Mouse (Mus musculus) liver, adult 2 months (tissue): ENCODE data around the gene Nkain2. TPM values are rescaled to one million over a fixed set of nuclear protein-coding genes. Genes with fewer than 3 reads are reported as not detected.

Source experiments
- DNase-seq: peaks from one replicate; pipeline ENCODE4 v3.0.0-alpha.2; 2011; ENCODE audit warnings: low read depth, low spot score; ENCODE audit errors: extremely low read depth
- H3K27ac ChIP-seq: fragments of 200-500 bp; replicated peaks from 2 replicates; pipeline ENCODE4 v1.5.1; 2012; ENCODE audit warnings: low read depth, mild to moderate bottlenecking, control low read depth, inconsistent platforms, low read length; ENCODE audit not compliant: insufficient read depth
- H3K27me3 ChIP-seq: fragments of 200-500 bp; 2 replicates; pipeline ENCODE4 v1.6.1; 2012; ENCODE audit warnings: mild to moderate bottlenecking, moderate library complexity, low read length, inconsistent platforms; ENCODE audit not compliant: control insufficient read depth, insufficient read depth
- H3K36me3 ChIP-seq: fragments of 200-500 bp; 2 replicates; pipeline ENCODE4 v1.6.1; 2012; ENCODE audit warnings: low read length, inconsistent platforms; ENCODE audit not compliant: control insufficient read depth, insufficient read depth
- H3K4me1 ChIP-seq: fragments of 200-500 bp; 2 replicates; pipeline ENCODE4 v1.6.1; 2011; ENCODE audit warnings: low read length; ENCODE audit not compliant: control insufficient read depth, insufficient read depth
- H3K4me3 ChIP-seq: fragments of 200-500 bp; 2 replicates; pipeline ENCODE4 v1.5.1; 2011; ENCODE audit warnings: low read depth, mild to moderate bottlenecking, control low read depth, low read length, moderate library complexity; ENCODE audit not compliant: insufficient read depth
- H3K79me2 ChIP-seq: fragments of 200-500 bp; 2 replicates; pipeline ENCODE4 v1.6.1; 2012; ENCODE audit warnings: inconsistent platforms, mild to moderate bottlenecking, low read length, moderate library complexity; ENCODE audit not compliant: control insufficient read depth, insufficient read depth
- H3K9ac ChIP-seq: fragments of 200-500 bp; 2 replicates; pipeline ENCODE4 v1.6.1; 2012; ENCODE audit warnings: low read depth, mild to moderate bottlenecking, control low read depth, inconsistent platforms, low read length
- CTCF ChIP-seq: fragments of 200-500 bp; IDR thresholded peaks from 2 replicates; pipeline ENCODE4 v1.5.1; 2011; ENCODE audit warnings: low read depth, low read length, control low read depth
- POLR2A ChIP-seq: fragments of 200-500 bp; IDR thresholded peaks from 2 replicates; pipeline ENCODE4 v1.6.1; 2011; ENCODE audit warnings: low read length, control low read depth; ENCODE audit not compliant: insufficient read depth; ENCODE audit errors: extremely low read depth
- WGBS: fragments of 180-500 bp; shearing (Covaris S2); methylation state at CpG from one replicate; pipeline ENCODE4 v1.1.7; 2018; 5-methylcytosine and 5-hydroxymethylcytosine counted together
- polyA plus RNA-seq: library from polyadenylated mRNA; depleted of rRNA; stranded (reverse); fragments of >200 nt; gene quantifications from 2 replicates; pipeline ENCODE4 v1.2.3, GENCODE M21; 2012
- total RNA-seq: library from RNA; depleted of rRNA; stranded (reverse); fragments of >200 nt; gene quantifications from 2 replicates; pipeline ENCODE4 v1.2.3, GENCODE M21; 2014

The Nkain2 gene
- total and polyA plus RNA-seq, 2 experiments, result 0.23 to 0.55 TPM

- DNase-seq, result no peak
- WGBS, result 48% methylated on average over 3 of the region's 3 CpGs
- Histone ChIP-seq H3K79me2 (no peaks in the 10 kb centered on the region), H3K4me3 (no peak overlapping the region), H3K27me3 (no peaks in the 10 kb centered on the region), H3K27ac (no peak overlapping the region), H3K9ac (no peak overlapping the region), H3K4me1 (no peaks in the 10 kb centered on the region), H3K36me3 (no peaks in the 10 kb centered on the region)
- TF ChIP-seq CTCF, result no peak
- no peak for TF ChIP-seq POLR2A
These were observed 332.6 kb downstream of the Nkain2 start for GRCm38 (mm10) chr10:32557673-32558072.

GRCm38 (mm10) chr10:32536057-32536456 lies 354.2 kb downstream of the Nkain2 start:
- Histone ChIP-seq H3K4me1 (no peaks in the 10 kb centered on the region), H3K79me2 (no peaks in the 10 kb centered on the region), H3K27me3 (no peaks in the 10 kb centered on the region), H3K36me3 (no peaks in the 10 kb centered on the region), H3K9ac (no peak overlapping the region), H3K4me3 (no peak overlapping the region), H3K27ac (no peak overlapping the region)
- no peak for DNase-seq
- 97% methylated on average over 1 of the region's 1 CpGs for WGBS
- no peak for TF ChIP-seq CTCF
- TF ChIP-seq POLR2A, result no peak

GRCm38 (mm10) chr10:32510821-32511220 lies 379.4 kb downstream of the Nkain2 start:
- TF ChIP-seq CTCF, result no peak
- no peak for TF ChIP-seq POLR2A
- 70% methylated on average over 1 of the region's 1 CpGs for WGBS
- no peak overlapping the region for H3K4me3 ChIP-seq
- H3K27me3 ChIP-seq, result no peaks in the 10 kb centered on the region
- DNase-seq, result no peak
- no peaks in the 10 kb centered on the region for H3K36me3 ChIP-seq
- H3K4me1 ChIP-seq, result no peaks in the 10 kb centered on the region
- H3K9ac ChIP-seq, result no peak overlapping the region
- no peaks in the 10 kb centered on the region for H3K79me2 ChIP-seq
- H3K27ac ChIP-seq, result no peak overlapping the region

GRCm38 (mm10) chr10:32494591-32495182 lies 395.6 kb downstream of the Nkain2 start:
- no peak for TF ChIP-seq POLR2A
- no peak for TF ChIP-seq CTCF

GRCm38 (mm10) chr10:32493600-32493999 lies 396.7 kb downstream of the Nkain2 start:
- H3K79me2 ChIP-seq, result no peaks in the 10 kb centered on the region
- H3K36me3 ChIP-seq, result no peaks in the 10 kb centered on the region
- no peak overlapping the region for H3K4me3 ChIP-seq
- no peak for DNase-seq
- H3K27ac ChIP-seq, result no peak overlapping the region
- 43% methylated on average over 1 of the region's 1 CpGs for WGBS
- TF ChIP-seq CTCF, result no peak
- TF ChIP-seq POLR2A, result no peak
- no peak overlapping the region for H3K9ac ChIP-seq
- H3K4me1 ChIP-seq, result no peaks in the 10 kb centered on the region
- no peaks in the 10 kb centered on the region for H3K27me3 ChIP-seq

More at GRCm38 (mm10) chr10:32494591-32495182, 395.6 kb downstream of the Nkain2 start:
- no peaks in the 10 kb centered on the region for H3K79me2 ChIP-seq
- DNase-seq, result no peak
- H3K36me3 ChIP-seq, result no peaks in the 10 kb centered on the region
- no peak overlapping the region for H3K9ac ChIP-seq
- H3K4me1 ChIP-seq, result no peaks in the 10 kb centered on the region
- H3K27me3 ChIP-seq, result no peaks in the 10 kb centered on the region
- H3K4me3 ChIP-seq, result no peak overlapping the region
- H3K27ac ChIP-seq, result no peak overlapping the region
- WGBS, result 85% methylated on average over 1 of the region's 1 CpGs

GRCm38 (mm10) chr10:32462726-32463125 lies 427.5 kb downstream of the Nkain2 start:
- no peak for DNase-seq
- H3K27me3 ChIP-seq, result no peaks in the 10 kb centered on the region
- H3K79me2 ChIP-seq, result no peaks in the 10 kb centered on the region
- 62% methylated on average over 2 of the region's 2 CpGs for WGBS
- H3K36me3 ChIP-seq, result no peaks in the 10 kb centered on the region
- no peak overlapping the region for H3K9ac ChIP-seq
- H3K27ac ChIP-seq, result no peak overlapping the region
- TF ChIP-seq POLR2A (no peak), CTCF (no peak)
- H3K4me3 ChIP-seq, result no peak overlapping the region
- no peaks in the 10 kb centered on the region for H3K4me1 ChIP-seq
